Mouse (Mus musculus) forebrain, embryonic 14.5 days (tissue): ENCODE data around the gene Pknox2. TPM values are rescaled to one million over a fixed set of nuclear protein-coding genes. Genes with fewer than 3 reads are reported as not detected.

Experiments
- ATAC-seq: fragments of 200-750 bp; cut with Nextera tagmentation; 2 replicates; pipeline ENCODE4 v1.8.0; 2017; ENCODE audit warnings: mild to moderate bottlenecking, moderate library complexity
- DNase-seq: peaks from one replicate; pipeline ENCODE4 v3.0.0-alpha.2; 2015; ENCODE audit warnings: low spot score
- H3K27ac ChIP-seq: fragments of 300-500 bp; sonication (generic); 2 replicates; pipeline ENCODE4 v1.5.1; 2014; ENCODE audit warnings: low read depth, mild to moderate bottlenecking, control low read depth, low read length, moderate library complexity
- H3K27me3 ChIP-seq: fragments of 300-500 bp; sonication (generic); replicated peaks from 2 replicates; pipeline ENCODE4 v1.6.1; 2014; ENCODE audit warnings: low read length, control low read depth, mixed read lengths; ENCODE audit not compliant: control insufficient read depth, insufficient read depth
- H3K36me3 ChIP-seq: fragments of 300-500 bp; sonication (generic); 2 replicates; pipeline ENCODE4 v1.6.1; 2014; ENCODE audit warnings: low read length, control low read depth; ENCODE audit not compliant: control insufficient read depth, insufficient read depth
- H3K4me1 ChIP-seq: fragments of 300-500 bp; sonication (generic); 2 replicates; pipeline ENCODE4 v1.6.1; 2014; ENCODE audit warnings: antibody characterized with exemption, low read length, control low read depth; ENCODE audit not compliant: control insufficient read depth, insufficient read depth
- H3K4me2 ChIP-seq: fragments of 300-500 bp; sonication (generic); 2 replicates; pipeline ENCODE4 v1.6.1; 2014; ENCODE audit warnings: mild to moderate bottlenecking, control low read depth, low read length
- H3K4me3 ChIP-seq: fragments of 300-500 bp; sonication (generic); 2 replicates; pipeline ENCODE4 v1.5.1; 2014; ENCODE audit warnings: low read depth, low read length, control low read depth
- H3K9ac ChIP-seq: fragments of 300-500 bp; sonication (generic); 2 replicates; pipeline ENCODE4 v1.6.1; 2014; ENCODE audit warnings: mild to moderate bottlenecking, low read length, control low read depth, moderate library complexity
- H3K9me3 ChIP-seq: fragments of 300-500 bp; sonication (generic); replicated peaks from 2 replicates; pipeline ENCODE4 v1.6.1; 2016; ENCODE audit warnings: low read length, control low read depth, mixed read lengths; ENCODE audit not compliant: control insufficient read depth
- WGBS: fragments of 180-500 bp; shearing (Covaris S2); extraction: QIAGEN DNeasy Blood & Tissue Kit; methylation state at CpG from one replicate; pipeline ENCODE4 v1.1.7; 2014; 5-methylcytosine and 5-hydroxymethylcytosine counted together
- polyA plus RNA-seq: library from polyadenylated mRNA; unstranded; fragments of >200 nt; fragmentation: Nextera tagmentation; extraction: Ambion mirVana; gene quantifications from 2 replicates; pipeline ENCODE4 v1.2.1, GENCODE M21; 2014

Gene Pknox2
- polyA plus RNA-seq, 1 experiment from 2014 or later = 12.1 TPM

DNA sequence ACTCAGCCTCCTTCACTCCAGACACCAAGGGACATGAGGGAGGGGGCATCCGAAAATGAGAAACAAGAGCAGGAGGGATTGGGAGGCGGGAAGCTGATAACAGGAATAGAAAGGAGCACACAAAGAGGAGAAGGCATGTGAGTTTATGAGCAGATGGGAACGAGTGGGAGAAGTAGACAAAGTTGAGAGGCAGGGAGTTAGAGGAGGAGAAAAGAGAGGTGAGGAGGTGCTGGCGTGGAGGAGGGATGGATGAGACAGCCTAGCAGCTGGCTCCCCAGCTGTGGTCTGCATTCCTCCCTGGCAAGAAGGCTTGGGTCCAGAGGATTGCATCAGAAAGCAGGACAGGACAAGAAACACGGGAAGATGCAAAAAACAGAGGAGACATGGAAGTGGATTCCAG lies 92.5 kb downstream of the Pknox2 start:
- H3K27ac ChIP-seq = peak overlapping the region; percentile 27; the same call in 1 of the 2 replicates
- DNase-seq (no peak), ATAC-seq (no peak)
- WGBS = 30% methylated on average over 5 of the region's 5 CpGs
- no peak overlapping the region for H3K9ac ChIP-seq
- H3K4me1 ChIP-seq = peaks cover 19% of the 10 kb centered on the region
- H3K27me3 ChIP-seq = no peaks in the 10 kb centered on the region
- H3K4me2 ChIP-seq = peak overlapping the region; percentile 28
- H3K36me3 ChIP-seq = no peaks in the 10 kb centered on the region
- H3K9me3 ChIP-seq = no peaks in the 10 kb centered on the region
- H3K4me3 ChIP-seq = no peak overlapping the region

- Histone ChIP-seq H3K27ac (peak overlapping the region; percentile 29; the same call in 1 of the 2 replicates), H3K36me3 (no peaks in the 10 kb centered on the region), H3K4me3 (peak overlapping the region; percentile 11; the same call in 1 of the 2 replicates), H3K9ac (peak overlapping the region; percentile 41), H3K4me2 (peak overlapping the region; percentile 28), H3K4me1 (peaks cover 19% of the 10 kb centered on the region), H3K27me3 (no peaks in the 10 kb centered on the region), H3K9me3 (no peaks in the 10 kb centered on the region)
- DNase-seq (peak; percentile 76), ATAC-seq (peak; percentile 81)
- 18% methylated on average over 21 of the region's 21 CpGs for WGBS
Observed at GRCm38 (mm10) chr9:37053601-37054512, 93.3 kb downstream of the Pknox2 start.

DNA sequence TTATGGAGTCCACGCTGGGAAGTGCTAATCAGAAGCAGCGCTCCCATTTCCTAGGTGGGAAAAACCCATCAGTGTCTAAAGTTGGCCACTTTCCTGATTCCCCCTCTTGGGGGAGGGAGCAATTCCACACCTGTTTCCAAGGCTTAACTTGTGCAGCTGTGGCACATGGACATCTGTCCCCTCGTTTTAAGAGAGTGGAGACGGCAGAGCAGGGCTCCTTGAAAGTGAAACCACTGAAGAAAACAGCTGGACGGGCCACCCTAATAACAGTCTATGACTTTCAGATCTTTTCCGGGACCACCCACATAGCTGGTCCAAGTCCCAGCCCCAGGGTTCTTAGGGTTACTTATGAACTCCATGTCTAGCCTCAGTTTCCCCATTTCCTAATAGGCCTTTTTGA lies 94.2 kb downstream of the Pknox2 start:
- Histone ChIP-seq H3K9me3 (no peaks in the 10 kb centered on the region), H3K4me3 (no peak overlapping the region), H3K4me2 (no peak overlapping the region), H3K36me3 (no peaks in the 10 kb centered on the region), H3K27me3 (no peaks in the 10 kb centered on the region), H3K4me1 (peaks cover 19% of the 10 kb centered on the region), H3K27ac (no peak overlapping the region), H3K9ac (no peak overlapping the region)
- ATAC-seq (no peak), DNase-seq (no peak)
- 40% methylated on average over 6 of the region's 6 CpGs for WGBS

GRCm38 (mm10) chr9:37051669-37052068 lies 95.5 kb downstream of the Pknox2 start:
- Histone ChIP-seq H3K36me3 (no peaks in the 10 kb centered on the region), H3K4me3 (no peak overlapping the region), H3K4me1 (peaks cover 19% of the 10 kb centered on the region), H3K9ac (no peak overlapping the region), H3K4me2 (no peak overlapping the region), H3K27ac (no peak overlapping the region), H3K27me3 (no peaks in the 10 kb centered on the region), H3K9me3 (no peaks in the 10 kb centered on the region)
- no peak for DNase-seq
- ATAC-seq = no peak
- WGBS = 94% methylated on average over 4 of the region's 4 CpGs

DNA sequence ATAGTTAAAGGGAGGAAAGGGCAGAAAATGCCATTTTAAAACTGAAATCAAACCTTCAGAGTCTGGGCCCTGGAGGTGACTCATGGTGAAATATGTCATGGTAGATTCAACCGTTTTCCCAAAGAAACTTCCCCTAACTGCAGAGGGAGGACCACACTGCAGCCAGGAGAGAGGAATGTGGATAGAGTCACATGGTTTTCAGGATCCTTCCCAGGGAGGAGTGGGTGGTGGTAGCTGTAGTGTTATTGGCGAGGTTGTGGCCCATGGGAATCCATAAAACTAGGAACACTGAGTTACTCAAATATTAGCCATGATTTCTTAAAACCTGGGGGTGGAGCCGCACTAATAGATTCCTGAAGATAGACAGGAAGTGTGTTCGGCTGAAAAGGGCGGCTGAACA lies 99.7 kb downstream of the Pknox2 start:
- DNase-seq (no peak), ATAC-seq (no peak)
- H3K27ac ChIP-seq = no peak overlapping the region
- H3K36me3 ChIP-seq = no peaks in the 10 kb centered on the region
- no peaks in the 10 kb centered on the region for H3K27me3 ChIP-seq
- H3K4me2 ChIP-seq = no peak overlapping the region
- no peaks in the 10 kb centered on the region for H3K4me1 ChIP-seq
- no peak overlapping the region for H3K9ac ChIP-seq
- H3K9me3 ChIP-seq = no peaks in the 10 kb centered on the region
- WGBS = 83% methylated on average over 5 of the region's 5 CpGs
- no peak overlapping the region for H3K4me3 ChIP-seq

- WGBS = 64% methylated on average over 1 of the region's 1 CpGs
- no peak overlapping the region for H3K4me3 ChIP-seq
- DNase-seq = no peak
Observed at GRCm38 (mm10) chr9:37045875-37046274, 101.3 kb downstream of the Pknox2 start.

DNA sequence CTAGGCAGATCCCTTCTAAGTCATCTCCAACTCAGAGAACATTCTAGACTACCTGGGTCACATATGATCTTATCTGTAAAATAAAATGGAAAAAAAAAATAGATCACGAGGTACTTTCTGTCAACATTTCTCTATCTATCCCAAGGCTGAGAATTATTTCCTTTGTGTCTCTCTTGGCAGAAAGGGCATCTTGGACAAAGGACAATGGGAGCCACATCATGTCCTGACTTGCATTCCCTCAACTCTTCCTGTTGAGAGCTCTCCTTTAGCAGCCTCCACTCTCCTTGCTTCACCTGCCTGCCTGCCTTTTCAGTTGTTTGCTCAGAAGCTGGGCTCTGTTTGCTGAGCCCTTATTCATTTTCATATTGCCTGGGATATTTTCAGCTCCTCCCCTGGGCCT lies 103.0 kb downstream of the Pknox2 start:
- Histone ChIP-seq H3K36me3 (no peaks in the 10 kb centered on the region), H3K9ac (no peak overlapping the region), H3K4me2 (no peak overlapping the region), H3K4me3 (no peak overlapping the region), H3K27ac (no peak overlapping the region), H3K27me3 (no peaks in the 10 kb centered on the region), H3K4me1 (peaks cover 3% of the 10 kb centered on the region), H3K9me3 (no peaks in the 10 kb centered on the region)
- 92% methylated on average over 1 of the region's 1 CpGs for WGBS
- no peak for DNase-seq
- no peak for ATAC-seq

More at GRCm38 (mm10) chr9:37045875-37046274, 101.3 kb downstream of the Pknox2 start:
- no peak overlapping the region for H3K4me2 ChIP-seq
- H3K9me3 ChIP-seq = no peaks in the 10 kb centered on the region
- no peak overlapping the region for H3K27ac ChIP-seq
- no peaks in the 10 kb centered on the region for H3K4me1 ChIP-seq
- H3K36me3 ChIP-seq = no peaks in the 10 kb centered on the region
- H3K27me3 ChIP-seq = no peaks in the 10 kb centered on the region
- H3K9ac ChIP-seq = no peak overlapping the region
- ATAC-seq = no peak

DNA sequence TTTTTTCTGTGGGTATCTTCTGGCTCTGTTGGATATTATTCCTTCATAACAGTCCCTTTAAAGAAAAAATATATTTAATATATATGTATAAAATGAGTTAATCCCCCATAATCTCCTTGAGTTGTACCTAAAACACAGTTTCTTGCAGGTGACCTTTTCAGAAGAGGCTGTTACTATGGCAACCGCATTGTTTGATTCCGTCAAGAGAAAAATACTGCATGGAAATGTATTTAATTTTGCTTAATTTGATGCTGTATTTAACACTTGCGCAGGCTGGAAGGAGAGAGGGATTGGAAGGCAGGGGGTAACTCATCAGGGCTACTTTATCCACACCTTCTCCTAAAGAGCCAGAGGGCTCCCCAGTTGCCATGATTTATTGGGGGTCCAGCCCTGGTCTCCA lies 108.3 kb downstream of the Pknox2 start:
- Histone ChIP-seq H3K27me3 (no peaks in the 10 kb centered on the region), H3K27ac (no peak overlapping the region), H3K4me3 (no peak overlapping the region), H3K36me3 (no peaks in the 10 kb centered on the region), H3K4me1 (peaks cover 9% of the 10 kb centered on the region), H3K4me2 (no peak overlapping the region), H3K9me3 (no peaks in the 10 kb centered on the region), H3K9ac (no peak overlapping the region)
- WGBS = 51% methylated on average over 3 of the region's 3 CpGs
- peak; percentile 7; the same call in 1 of the 2 replicates for ATAC-seq
- peak; percentile 67 for DNase-seq

DNA sequence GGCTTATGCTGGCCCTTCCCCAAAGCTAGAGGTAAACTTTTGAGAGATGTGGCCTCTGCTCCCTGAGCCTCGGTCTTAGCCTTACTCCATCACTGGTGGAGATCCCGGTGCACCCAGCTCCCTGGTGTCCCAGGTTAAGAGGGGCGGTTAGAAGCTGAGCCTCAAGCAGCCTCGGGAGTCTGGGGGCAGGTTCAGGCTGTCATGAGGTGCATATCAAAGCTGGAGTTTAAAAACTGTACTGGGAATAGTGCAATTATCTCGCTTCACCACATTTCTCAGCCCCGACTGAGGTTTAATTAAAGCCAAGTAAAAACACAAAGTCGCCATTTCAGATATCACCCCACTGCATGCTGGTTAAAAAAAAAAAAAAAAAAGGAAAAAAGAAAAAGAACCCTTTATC lies 108.8 kb downstream of the Pknox2 start:
- ATAC-seq (peak; percentile 20; the same call in 1 of the 2 replicates), DNase-seq (no peak)
- Histone ChIP-seq H3K9ac (no peak overlapping the region), H3K9me3 (no peaks in the 10 kb centered on the region), H3K36me3 (no peaks in the 10 kb centered on the region), H3K27ac (peak overlapping the region; percentile 58; the same call in 1 of the 2 replicates), H3K4me3 (no peak overlapping the region), H3K4me1 (peaks cover 9% of the 10 kb centered on the region), H3K4me2 (no peak overlapping the region), H3K27me3 (no peaks in the 10 kb centered on the region)
- WGBS = 24% methylated on average over 7 of the region's 7 CpGs
